Mouse (Mus musculus): ENCODE measurements around the gene Zic1. TPM values are rescaled to one million over a fixed set of nuclear protein-coding genes. Genes with fewer than 3 reads are reported as not detected.

Zic1 gene
- polyA plus RNA-seq, 1 experiment from 2014 or later: not detected

- peaks cover 97% of the 10 kb centered on the region for H3K27me3 ChIP-seq (replicated peaks)
- no peak overlapping the region for H3K4me3 ChIP-seq
- no peak overlapping the region for H3K9ac ChIP-seq
- no peak for ATAC-seq (ENCODE audit: extremely low read depth, insufficient number of reproducible peaks, low FRiP score, low TSS enrichment)
- no peaks in the 10 kb centered on the region for H3K4me1 ChIP-seq
- H3K9me3 ChIP-seq: no peaks in the 10 kb centered on the region
- H3K27ac ChIP-seq (replicated peaks): no peak overlapping the region
- WGBS: 3% methylated on average over 14 of the region's 14 CpGs
- no peaks in the 10 kb centered on the region for H3K36me3 ChIP-seq
- H3K4me2 ChIP-seq: no peak overlapping the region
Measured at GRCm38 (mm10) chr9:91394211-91394646, 28.6 kb upstream of the Zic1 start.

- Histone ChIP-seq H3K4me2 (no peak overlapping the region), H3K27ac (replicated peaks) (no peak overlapping the region), H3K9ac (no peak overlapping the region), H3K4me3 (no peak overlapping the region), H3K9me3 (no peaks in the 10 kb centered on the region), H3K27me3 (replicated peaks) (peaks cover 98% of the 10 kb centered on the region), H3K36me3 (no peaks in the 10 kb centered on the region), H3K4me1 (no peaks in the 10 kb centered on the region)
- ATAC-seq (ENCODE audit: extremely low read depth, insufficient number of reproducible peaks, low FRiP score, low TSS enrichment): no peak
- 3% methylated on average over 8 of the region's 8 CpGs for WGBS
Measured at GRCm38 (mm10) chr9:91393376-91394068, 27.9 kb upstream of the Zic1 start.

DNA sequence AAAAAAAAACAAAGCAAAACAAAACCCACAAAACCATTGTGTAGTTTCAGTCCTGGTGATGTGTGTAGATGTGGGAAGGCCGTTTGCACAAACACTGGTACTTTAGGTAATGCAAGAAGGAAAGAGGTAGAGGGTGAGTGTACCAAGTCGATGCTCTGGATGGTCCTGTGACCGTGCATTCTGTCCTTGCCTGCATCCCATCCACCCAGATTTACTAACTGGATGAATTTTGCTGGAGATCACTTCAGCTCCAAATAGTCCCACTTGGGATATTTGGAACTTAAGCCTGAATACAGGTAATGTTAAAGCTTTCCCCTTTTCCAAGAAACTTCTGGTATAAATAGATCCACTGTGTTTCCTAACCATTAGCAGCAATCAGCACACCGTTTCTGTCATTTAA lies 22.6 kb upstream of the Zic1 start:
- H3K4me2 ChIP-seq: no peak overlapping the region
- H3K4me1 ChIP-seq: no peaks in the 10 kb centered on the region
- no peak overlapping the region for H3K4me3 ChIP-seq
- no peaks in the 10 kb centered on the region for H3K36me3 ChIP-seq
- no peaks in the 10 kb centered on the region for H3K9me3 ChIP-seq
- H3K9ac ChIP-seq: no peak overlapping the region
- ATAC-seq (ENCODE audit: extremely low read depth, insufficient number of reproducible peaks, low FRiP score, low TSS enrichment): no peak
- peaks cover 100% of the 10 kb centered on the region for H3K27me3 ChIP-seq (replicated peaks)
- H3K27ac ChIP-seq (replicated peaks): no peak overlapping the region
- 2% methylated on average over 4 of the region's 4 CpGs for WGBS

GRCm38 (mm10) chr9:91387740-91388080 lies 22.1 kb upstream of the Zic1 start:
- H3K27me3 ChIP-seq (replicated peaks): peaks cover 100% of the 10 kb centered on the region
- H3K9me3 ChIP-seq: no peaks in the 10 kb centered on the region
- WGBS: 3% methylated on average over 5 of the region's 5 CpGs
- no peak overlapping the region for H3K27ac ChIP-seq (replicated peaks)
- no peaks in the 10 kb centered on the region for H3K36me3 ChIP-seq
- ATAC-seq (ENCODE audit: extremely low read depth, insufficient number of reproducible peaks, low FRiP score, low TSS enrichment): no peak
- H3K9ac ChIP-seq: no peak overlapping the region
- H3K4me2 ChIP-seq: no peak overlapping the region
- H3K4me3 ChIP-seq: no peak overlapping the region
- H3K4me1 ChIP-seq: no peaks in the 10 kb centered on the region

DNA sequence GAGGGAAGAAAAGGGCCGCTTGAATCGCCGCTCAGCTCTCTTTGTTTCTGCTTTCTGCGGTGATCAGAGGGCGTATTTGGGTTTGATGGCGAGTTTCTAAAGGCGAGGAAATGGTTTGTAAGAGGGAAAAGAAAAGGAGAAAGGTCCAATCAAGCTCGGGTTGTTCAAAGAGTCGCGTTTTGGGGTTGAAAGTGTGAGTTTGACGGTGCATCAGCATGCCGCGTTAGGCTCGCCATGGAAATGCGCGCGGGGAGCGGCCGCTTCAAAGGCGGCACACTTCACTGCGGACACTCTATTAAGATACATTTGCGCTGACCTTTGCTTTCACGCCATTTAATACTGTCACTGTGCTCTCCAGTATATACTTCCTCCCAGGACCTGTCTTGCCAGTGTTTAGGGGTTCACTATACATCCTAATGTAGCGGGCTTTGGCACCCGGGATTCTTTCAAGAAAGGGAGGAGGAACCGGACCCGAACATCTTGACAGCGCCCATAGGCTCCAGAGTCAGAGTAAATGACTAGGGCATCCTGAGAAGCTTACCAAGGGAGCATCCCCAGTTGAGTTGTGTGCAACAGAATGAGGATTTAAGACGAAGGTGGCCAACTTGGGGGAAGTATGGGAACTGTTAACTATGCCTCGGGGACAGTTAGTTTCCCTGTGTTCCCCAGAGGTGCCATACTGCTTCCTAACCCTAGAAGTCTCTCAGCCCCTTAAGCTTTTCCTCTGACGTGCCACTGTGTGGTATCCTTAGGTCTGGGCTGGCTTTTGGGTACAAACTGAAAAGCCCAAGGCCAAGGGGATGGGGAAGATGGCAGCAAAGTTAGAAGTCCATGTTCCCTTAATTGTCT lies 21.5 kb upstream of the Zic1 start:
- Histone ChIP-seq H3K27me3 (replicated peaks) (peaks cover 100% of the 10 kb centered on the region), H3K9me3 (no peaks in the 10 kb centered on the region)
- no peak for ATAC-seq (ENCODE audit: extremely low read depth, insufficient number of reproducible peaks, low FRiP score, low TSS enrichment)

GRCm38 (mm10) chr9:91386502-91386890 lies 20.9 kb upstream of the Zic1 start:
- no peaks in the 10 kb centered on the region for H3K9me3 ChIP-seq
- H3K36me3 ChIP-seq: no peaks in the 10 kb centered on the region
- no peak overlapping the region for H3K4me2 ChIP-seq
- ATAC-seq (ENCODE audit: extremely low read depth, insufficient number of reproducible peaks, low FRiP score, low TSS enrichment): no peak
- under 1% methylated on average over 17 of the region's 17 CpGs for WGBS
- no peak overlapping the region for H3K9ac ChIP-seq
- H3K4me1 ChIP-seq: peaks cover 5% of the 10 kb centered on the region
- no peak overlapping the region for H3K4me3 ChIP-seq
- H3K27ac ChIP-seq (replicated peaks): no peak overlapping the region
- peaks cover 100% of the 10 kb centered on the region for H3K27me3 ChIP-seq (replicated peaks)

More for the DNA sequence above, 21.5 kb upstream of the Zic1 start:
- WGBS: 1% methylated on average over 31 of the region's 31 CpGs
- H3K9ac ChIP-seq: no peak overlapping the region
- H3K36me3 ChIP-seq: no peaks in the 10 kb centered on the region
- no peak overlapping the region for H3K27ac ChIP-seq (replicated peaks)
- no peaks in the 10 kb centered on the region for H3K4me1 ChIP-seq
- no peak overlapping the region for H3K4me3 ChIP-seq
- H3K4me2 ChIP-seq: no peak overlapping the region

- peaks cover 10% of the 10 kb centered on the region for H3K4me1 ChIP-seq
- H3K27ac ChIP-seq (replicated peaks): no peak overlapping the region
- H3K27me3 ChIP-seq (replicated peaks): peaks cover 99% of the 10 kb centered on the region
- H3K4me3 ChIP-seq: no peak overlapping the region
- no peaks in the 10 kb centered on the region for H3K9me3 ChIP-seq
- no peaks in the 10 kb centered on the region for H3K36me3 ChIP-seq
- H3K9ac ChIP-seq: no peak overlapping the region
- no peak for ATAC-seq (ENCODE audit: extremely low read depth, insufficient number of reproducible peaks, low FRiP score, low TSS enrichment)
- 3% methylated on average over 8 of the region's 8 CpGs for WGBS
- H3K4me2 ChIP-seq: no peak overlapping the region
Measured at GRCm38 (mm10) chr9:91385561-91386430, 20.2 kb upstream of the Zic1 start.

GRCm38 (mm10) chr9:91384693-91385560 lies 19.3 kb upstream of the Zic1 start:
- Histone ChIP-seq H3K4me2 (no peak overlapping the region), H3K4me3 (no peak overlapping the region), H3K36me3 (no peaks in the 10 kb centered on the region), H3K9ac (no peak overlapping the region), H3K4me1 (peaks cover 10% of the 10 kb centered on the region), H3K9me3 (no peaks in the 10 kb centered on the region), H3K27ac (replicated peaks) (no peak overlapping the region), H3K27me3 (replicated peaks) (peaks cover 99% of the 10 kb centered on the region)
- WGBS: 2% methylated on average over 4 of the region's 4 CpGs
- ATAC-seq (ENCODE audit: extremely low read depth, insufficient number of reproducible peaks, low FRiP score, low TSS enrichment): no peak

DNA sequence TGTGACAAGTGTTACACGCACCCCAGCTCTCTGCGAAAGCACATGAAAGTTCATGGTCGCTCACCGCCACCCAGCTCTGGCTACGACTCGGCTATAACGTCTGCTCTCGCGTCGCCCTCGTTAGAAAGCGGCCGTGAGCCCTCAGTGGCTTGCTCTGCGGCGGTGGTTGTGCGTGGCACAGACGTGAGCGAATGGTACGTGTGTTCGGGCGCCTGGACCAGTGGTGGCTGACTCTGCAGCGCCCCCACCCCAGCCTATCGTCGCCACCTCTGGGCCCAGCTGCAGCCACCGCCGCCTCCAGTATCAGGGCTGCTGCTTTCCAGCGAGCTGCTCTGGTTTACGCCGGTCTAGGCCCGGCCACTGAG lies 18.5 kb upstream of the Zic1 start:
- under 1% methylated on average over 30 of the region's 30 CpGs for WGBS
- H3K4me3 ChIP-seq: 0 out of 2 replicates have a peak overlapping the region, but pooled peaks have one; percentile 2
- H3K4me2 ChIP-seq: no peak overlapping the region

DNA sequence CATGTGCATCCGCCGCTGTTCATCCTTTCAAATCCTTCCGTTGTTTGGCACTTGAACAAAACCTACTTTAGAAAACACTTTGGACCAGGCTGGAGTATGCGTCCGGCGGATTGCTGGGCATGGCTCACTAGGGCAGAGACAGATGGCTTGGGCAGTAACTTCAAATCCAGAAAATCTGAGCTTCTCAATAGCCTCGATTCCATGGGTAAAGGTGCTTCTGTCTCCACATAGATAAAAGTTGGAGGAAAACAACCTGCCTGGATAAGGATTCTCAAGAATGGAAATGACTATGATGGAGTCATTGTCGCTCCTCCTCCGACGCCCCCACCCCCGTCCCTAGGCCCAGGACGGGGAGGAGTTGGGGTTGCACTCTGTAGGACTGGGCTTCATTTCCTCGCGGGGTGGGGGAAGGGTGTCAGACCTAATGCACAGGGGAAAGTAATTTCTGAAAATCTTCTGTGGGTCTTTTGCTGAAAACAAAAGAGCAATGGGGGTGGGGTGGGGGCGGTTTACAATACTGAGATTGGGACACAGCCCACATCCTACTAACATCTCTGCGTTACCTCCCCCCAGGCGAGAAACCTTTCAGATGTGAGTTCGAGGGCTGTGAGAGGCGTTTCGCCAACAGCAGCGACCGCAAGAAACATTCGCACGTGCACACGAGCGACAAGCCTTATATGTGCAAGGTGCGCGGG lies 18.0 kb upstream of the Zic1 start:
- Histone ChIP-seq H3K4me1 (peaks cover 14% of the 10 kb centered on the region), H3K27ac (replicated peaks) (no peak overlapping the region), H3K9me3 (no peaks in the 10 kb centered on the region), H3K36me3 (no peaks in the 10 kb centered on the region), H3K4me2 (no peak overlapping the region), H3K27me3 (replicated peaks) (peaks cover 99% of the 10 kb centered on the region), H3K4me3 (no peak overlapping the region), H3K9ac (no peak overlapping the region)
- 1% methylated on average over 28 of the region's 28 CpGs for WGBS
- no peak for ATAC-seq (ENCODE audit: extremely low read depth, insufficient number of reproducible peaks, low FRiP score, low TSS enrichment)

More for the DNA sequence above, 18.5 kb upstream of the Zic1 start:
- no peak for ATAC-seq (ENCODE audit: extremely low read depth, insufficient number of reproducible peaks, low FRiP score, low TSS enrichment)
- no peak overlapping the region for H3K9ac ChIP-seq
- H3K4me1 ChIP-seq: peaks cover 10% of the 10 kb centered on the region
- peaks cover 99% of the 10 kb centered on the region for H3K27me3 ChIP-seq (replicated peaks)
- H3K27ac ChIP-seq (replicated peaks): no peak overlapping the region
- no peaks in the 10 kb centered on the region for H3K36me3 ChIP-seq
- no peaks in the 10 kb centered on the region for H3K9me3 ChIP-seq
